Mouse (Mus musculus) thymus, postnatal 4 days (tissue): ENCODE data around the gene Jaml.
A peak's percentile ranks its signal among the peaks of the same experiment; 100 is the strongest.

Experiments
- DNase-seq: peaks from one replicate; pipeline ENCODE4 v3.0.0; 2021

The Jaml gene

DNA sequence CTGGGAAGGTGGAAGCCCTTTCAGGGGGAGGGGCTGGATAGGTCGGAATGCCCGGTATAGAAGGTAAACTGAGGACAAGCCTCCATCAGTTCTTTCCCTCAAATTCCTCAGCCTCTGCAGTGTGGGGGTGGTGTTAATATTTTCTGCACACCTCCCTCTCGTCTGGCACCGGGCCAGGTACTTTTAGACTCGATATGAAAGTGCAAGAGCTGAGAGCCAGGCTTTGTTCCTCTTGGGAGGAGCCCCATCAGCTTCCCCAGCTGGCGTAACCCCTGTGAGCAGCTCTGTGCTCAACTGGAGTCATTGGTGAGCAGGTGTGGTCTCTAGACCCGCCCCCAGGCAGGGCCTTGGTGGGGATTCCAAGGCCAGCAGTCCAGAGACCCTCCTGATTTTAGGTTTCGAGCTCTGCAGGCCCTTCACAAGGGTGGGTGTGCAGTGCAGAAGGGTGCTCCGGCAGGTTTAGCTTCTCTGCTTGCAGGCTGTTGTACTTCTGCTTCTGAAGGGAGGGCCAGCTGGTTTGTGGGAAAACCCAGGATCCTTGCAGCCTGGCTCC, 43.3 kb downstream of the Jaml start:
- DNase-seq = peak; percentile 76

DNA sequence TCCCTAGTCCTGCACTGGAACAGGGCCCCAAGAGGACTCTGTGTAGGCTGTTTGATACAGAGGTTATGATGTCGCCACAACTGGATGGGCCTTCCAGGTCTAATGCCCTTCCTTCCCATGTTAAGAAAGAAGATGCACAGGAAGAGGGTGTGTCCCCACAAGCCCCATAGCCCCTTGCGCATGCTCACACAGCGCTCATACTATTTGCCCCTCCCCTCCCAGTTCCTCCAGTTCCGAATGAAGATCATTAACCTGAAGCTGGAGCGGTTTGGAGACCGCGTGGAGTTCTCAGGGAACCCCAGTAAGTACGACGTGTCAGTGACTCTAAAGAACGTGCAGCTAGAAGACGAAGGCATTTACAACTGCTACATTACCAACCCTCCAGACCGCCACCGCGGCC, 46.2 kb downstream of the Jaml start:
- DNase-seq = no peak

DNA sequence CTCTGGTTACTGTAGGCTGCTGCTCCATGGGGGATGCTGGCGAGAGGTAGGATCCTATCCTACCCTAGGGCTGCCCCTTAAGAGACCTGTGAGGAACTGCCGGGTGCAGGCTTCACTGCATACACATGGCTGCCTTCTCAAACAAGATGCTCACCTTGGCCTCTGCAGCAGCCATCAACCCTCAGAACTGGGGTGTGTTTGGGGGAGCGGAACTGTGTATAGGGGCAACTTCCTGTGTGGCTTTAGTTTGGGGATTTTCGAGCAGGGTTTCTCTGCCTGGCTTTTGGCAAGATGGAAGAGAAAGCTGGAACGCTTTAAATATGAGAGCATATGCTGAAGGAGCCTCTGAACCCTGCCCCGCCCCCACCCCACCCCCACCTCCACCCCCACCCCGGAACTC, 48.0 kb downstream of the Jaml start:
- peak; percentile 64 for DNase-seq

DNA sequence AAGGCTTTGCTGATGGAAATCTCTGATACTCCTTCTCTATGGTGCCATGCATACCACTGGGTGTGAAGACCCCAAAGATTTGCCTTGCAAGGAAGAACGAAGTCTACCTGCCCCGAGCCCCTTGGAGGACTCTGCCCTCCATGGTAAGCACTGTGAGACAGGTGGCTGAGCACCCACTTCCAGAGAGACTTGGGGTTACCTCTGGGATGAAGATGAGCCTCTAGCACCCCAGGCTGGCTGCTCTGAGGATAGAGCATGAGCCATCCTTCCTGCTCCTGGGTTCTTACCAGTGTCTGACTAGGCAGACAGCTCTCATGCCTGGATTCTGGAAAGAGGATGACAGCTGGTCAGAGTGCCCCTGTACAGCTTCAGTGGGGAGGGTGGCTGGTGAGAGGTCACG, 51.1 kb downstream of the Jaml start:
- DNase-seq = peak; percentile 48

DNA sequence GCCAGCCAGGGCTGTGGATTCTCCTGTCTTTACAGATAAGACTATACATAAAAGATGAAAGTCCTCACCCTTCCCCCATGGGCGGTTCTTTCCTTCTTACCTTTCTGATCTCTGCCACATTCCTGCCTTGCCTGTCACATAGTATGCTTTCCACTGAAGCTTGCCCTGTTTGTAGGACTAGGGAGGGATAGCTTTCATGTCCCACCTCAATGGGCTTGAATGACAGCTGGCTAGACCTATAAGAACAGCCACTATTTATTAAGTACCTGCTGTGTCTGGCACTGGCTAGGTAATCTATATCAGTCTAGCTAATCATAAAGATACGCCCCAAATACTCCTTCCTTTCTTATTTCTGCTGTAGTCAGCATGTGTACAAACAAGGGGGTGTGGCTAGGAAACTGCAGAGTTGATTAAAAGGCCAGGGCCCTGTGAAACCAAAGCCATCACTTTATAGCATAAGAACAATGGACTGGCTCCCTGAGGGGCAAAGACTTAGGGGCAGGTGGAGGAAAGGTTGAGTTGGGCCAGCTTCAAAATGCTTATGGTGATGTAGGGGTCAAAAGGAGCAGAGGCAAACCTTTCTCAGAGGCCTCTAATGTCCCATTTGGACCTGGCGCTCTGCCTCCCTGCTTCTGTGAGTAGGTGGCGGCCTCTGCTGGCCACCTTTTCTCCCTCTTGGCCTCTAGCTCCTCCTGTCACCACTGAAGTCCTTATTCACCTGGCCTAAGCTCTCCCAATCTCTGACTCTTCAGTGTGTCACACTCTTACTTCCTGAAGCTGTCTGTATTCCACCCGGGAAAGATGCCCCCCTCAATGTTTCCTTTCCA, 54.7 kb downstream of the Jaml start:
- peak; percentile 88 for DNase-seq

DNA sequence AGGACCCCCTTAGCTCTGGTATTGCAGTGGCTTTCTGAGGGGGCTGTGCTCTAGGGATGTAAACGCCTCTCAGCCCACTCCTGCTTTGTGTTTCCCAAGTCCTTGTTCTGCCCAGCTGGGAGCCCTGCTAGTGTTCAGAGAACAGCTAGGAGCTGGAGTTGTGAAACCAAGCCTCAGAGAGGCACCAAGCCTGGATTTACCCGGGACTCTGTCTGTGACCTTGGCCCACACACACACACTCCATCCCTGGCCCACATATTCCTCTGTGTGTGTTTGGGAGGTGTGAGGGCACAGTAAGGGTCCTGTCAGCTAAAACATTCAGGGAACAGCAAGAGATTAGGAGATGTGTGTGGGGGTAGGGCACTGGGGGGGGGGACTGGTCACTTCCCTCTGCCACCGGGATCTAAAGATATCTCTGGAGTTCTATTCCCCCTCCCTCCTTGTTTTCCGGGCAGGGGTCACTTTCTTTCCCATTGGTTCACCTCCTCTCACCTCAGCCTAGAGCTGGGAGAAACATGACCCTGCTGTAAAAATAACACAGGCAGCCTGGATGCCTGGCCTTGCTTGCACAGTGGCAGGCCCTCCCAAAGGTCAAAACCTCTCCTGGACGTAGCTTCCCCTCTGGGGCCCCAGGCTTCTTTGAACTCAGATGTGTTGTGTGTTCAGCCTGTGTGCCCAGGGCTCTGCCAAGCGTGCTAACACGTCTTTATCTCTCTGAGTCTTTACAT, 57.6 kb downstream of the Jaml start:
- no peak for DNase-seq

DNA sequence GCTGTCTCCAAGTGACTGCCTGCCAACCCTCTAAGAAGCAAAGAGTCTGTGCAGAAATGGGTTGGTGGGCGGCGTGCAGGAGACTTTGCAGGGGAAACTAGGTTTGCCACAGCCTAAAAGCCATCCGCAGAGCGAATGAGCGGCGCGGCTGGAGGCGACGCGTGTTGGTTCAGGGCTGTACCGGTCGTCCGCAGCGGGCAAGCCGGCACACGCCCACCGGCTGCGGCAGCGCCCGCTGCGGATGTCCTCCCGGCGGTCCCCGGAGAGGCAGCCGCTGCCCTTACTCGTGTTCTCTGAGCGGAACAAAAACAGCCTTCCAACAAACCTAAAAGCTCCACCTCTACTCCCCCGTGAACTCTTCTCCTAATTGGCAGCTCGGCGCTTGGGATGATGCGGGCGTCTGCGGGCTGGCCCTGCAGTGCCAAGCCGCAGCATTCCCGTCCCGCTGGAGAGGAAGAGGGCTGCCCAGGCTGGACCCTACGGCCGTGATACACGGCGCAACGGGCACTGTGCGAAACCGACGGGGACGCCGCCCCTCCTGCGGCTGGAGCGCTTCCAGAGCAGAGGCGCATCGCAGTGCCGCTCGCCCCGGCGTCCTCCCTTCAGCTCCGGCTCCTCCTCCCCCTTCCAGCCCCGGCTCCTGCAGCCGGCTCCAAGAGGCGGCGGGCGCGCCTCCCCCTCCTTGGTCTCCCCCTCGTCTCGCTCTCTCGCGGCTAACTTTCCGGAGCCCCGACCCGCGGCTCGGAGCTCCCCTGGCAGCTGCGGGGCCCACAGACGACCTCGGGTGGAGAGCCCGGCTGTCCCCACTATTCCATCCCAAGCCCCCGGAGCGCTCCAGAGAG, 59.4 kb downstream of the Jaml start, which contains the start of gene Scn4b:
Gene Scn4b, plus strand, starts transcription at position 205 of the 842 bp plus-strand sequence.
- peak; percentile 78 for DNase-seq

DNA sequence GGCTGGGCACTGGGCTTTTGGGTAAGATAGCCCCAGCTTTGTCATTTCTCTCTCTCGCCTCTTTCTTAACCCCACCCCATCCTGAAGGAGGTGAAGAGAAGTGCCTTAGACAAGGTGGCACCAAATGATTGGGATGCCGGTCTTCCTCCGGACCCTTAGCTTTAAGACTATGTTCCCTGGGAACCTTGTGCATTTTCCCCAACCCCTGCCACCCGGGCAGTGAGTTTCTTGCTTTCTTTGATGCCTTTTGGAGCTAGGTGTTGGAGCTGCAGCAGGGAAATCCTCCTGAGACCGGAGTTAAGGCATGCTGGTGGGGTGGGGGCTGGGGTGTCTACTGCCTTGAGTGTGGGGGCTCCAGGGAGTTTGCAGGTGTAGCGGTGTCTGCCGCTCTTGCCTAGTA, 60.1 kb downstream of the Jaml start:
- DNase-seq = peak; percentile 45

DNA sequence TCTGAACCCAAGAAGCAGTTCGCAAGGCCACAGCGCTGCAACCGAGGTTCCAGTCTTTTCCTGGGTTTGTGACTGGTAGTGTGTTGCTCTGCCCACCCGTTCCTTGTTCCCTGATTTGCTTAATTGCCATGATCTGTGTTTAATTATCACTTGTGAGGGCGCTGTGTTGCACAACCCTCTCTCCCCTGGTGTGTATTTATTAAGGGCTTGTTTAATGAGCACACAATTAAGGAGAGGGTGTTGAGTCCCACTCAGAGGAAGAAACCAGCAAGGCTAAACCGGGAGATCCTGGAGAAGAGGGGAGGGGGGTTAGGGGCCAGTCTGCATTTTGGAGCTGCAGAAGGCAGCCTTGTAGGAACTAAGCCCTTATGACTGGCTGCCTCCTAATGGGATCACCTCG, 62.0 kb downstream of the Jaml start:
- peak; percentile 8 for DNase-seq

DNA sequence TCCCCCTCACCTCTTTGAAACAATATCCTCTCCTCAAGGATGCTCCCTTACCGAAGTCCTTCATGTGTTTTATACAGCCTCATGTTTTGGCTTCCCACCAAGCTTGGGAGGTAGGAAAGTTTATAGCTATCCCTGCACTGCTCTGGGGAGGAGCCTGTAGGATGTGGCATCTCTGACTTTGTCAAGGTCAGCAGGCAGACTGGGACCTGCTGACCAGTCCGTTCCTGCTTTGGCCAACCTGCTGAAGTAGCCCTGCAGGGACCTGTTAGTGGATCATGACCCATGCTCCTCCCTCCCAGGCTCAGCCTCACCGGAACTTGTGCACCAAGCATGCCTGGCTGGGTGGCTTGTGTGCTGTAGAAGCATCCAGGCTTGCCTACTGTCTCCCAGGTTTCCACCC, 63.7 kb downstream of the Jaml start:
- DNase-seq = peak; percentile 25

DNA sequence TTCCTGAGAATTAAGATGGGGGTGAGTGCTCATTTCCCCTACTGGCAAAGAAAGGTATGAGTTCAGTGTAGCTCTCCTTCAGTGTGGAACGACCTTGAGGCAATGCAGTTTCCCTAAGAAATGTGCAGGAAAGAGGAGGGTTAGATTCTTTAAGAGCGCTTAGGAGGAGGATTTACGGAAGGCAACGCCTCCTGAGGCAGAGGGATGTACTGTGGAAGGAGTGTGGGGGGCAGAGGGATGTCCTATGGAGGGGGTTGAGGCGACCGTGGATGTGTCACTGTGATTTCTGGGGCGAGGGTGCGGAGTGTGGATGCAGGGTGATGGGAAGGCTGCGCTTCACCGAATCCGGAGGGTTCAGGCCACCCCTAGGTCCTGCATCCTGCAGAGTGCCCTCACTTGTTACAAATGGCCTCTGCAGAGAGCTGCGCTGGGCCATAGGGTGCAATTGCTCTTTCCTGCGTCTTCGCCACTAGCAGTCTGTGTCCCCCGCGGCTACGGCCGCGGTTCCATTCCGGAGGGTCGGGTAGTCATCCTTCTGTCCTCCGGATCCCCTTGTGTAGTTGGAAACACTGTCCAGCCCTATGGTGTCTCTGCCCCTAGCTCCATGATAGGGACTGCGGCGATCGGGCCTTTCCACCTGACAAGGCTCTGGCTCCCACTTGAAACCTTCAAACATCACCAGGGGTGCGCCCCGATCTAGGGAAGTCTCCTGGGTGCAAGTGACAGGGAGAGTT, 66.7 kb downstream of the Jaml start:
- no peak for DNase-seq

DNA sequence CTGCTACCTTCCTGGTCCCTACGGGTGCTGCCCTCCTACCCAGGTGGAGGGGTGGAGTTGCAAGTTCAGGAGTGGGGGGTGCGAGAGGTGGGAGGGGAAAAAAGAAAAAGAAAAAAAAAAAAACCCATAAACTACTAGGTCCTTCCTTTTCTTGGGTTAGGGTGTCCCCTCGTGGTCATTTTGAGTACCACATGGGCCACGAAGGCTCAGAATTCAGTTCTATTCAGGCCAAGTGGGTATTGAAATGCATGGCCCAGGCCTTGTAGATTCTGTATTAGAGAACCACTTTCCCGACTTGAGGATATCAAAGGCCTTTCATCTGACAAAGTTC, 67.2 kb downstream of the Jaml start:
- peak; percentile 92 for DNase-seq

DNA sequence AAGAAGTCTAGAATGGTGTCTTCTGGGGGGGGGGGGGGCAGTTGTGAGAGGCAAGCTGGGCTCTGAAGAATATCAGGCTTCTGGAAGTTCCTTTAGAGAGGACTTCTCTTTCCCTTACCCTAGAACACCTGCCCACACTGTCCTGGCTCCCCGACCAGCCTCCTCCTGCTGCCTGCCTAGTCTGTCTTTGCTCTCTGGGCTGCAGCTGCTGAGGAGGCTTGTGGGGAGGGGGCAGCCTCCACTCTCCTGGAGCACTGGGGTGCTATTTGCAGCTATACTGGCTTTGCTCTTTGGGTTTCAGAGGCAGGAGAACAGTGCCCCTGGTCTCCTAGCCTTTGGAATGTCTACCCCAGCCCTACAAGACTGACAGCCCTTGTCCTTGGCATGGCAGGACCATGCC, 72.0 kb downstream of the Jaml start:
- peak; percentile 46 for DNase-seq

DNA sequence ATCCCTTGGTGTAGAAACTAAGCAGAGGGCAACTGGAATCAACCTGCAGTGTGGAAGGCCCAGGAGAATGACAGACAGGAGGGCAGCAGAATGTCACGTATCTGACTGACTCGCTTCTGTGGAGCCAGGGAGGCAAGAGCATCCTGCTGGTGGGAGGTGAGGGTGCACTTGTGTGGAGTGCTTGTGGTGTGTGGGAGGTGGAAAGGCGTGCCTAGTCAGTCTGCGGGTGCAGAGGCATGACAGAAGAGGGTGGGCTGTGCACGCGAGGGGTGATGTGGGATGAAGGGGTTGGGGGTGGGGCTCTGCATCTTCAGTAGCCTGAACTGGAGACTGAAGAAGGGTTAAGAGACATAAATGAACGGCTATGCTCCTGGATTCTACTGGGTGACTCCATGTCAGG, 74.4 kb downstream of the Jaml start:
- peak; percentile 69 for DNase-seq
